Mouse (Mus musculus) adipocyte (in vitro differentiated cells): ENCODE results near the gene Caln1.
A peak's percentile ranks its signal among the peaks of the same experiment; 100 is the strongest.

Experiments
- DNase-seq: peaks from one replicate; pipeline ENCODE4 v3.0.0-alpha.2; 2016; ENCODE audit warnings: low spot score

Caln1 gene

GRCm38 (mm10) chr5:130394386-130394785, 25.1 kb downstream of the Caln1 start:
- peak; percentile 12 for DNase-seq

GRCm38 (mm10) chr5:130395142-130395541, 25.9 kb downstream of the Caln1 start:
- no peak for DNase-seq

DNA sequence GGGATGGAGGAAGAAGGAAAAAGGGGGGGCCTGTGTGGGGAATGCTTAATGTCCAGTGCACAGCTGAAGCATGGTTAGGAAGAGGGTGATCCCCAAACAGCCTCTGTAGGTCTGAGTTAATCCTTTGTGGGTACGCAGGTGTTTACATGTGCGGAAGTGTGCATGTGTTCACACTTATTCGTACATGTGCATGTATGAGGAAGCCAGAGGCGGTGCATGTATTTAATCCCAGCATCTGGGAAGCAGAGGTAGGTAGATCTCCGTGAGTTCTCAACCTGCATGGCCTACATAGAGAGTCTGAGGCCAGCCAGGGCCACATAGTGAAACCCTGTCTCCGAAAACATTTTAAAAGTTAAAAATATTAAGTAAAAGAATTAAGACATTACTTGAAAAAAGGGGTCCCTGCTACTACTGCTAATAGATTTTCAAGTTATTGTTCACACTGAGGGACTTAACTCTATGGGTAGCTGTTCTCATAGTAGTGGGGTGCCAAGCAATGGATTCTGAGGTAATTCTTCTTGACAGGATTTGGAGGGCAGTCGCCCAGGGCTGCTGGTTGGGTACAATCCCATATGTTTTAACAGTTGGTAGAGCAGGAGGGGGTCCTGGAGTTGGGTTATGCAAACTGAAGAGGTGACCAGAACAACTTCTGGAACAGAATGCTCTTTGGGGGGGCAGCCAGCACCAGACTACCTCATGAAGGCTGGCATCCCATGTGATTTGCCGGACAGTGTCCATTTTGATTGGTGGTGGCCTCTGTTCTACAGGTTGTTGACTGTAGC, 31.1 kb downstream of the Caln1 start:
- DNase-seq: no peak

GRCm38 (mm10) chr5:130405201-130405600, 35.9 kb downstream of the Caln1 start:
- peak; percentile 18 for DNase-seq

DNA sequence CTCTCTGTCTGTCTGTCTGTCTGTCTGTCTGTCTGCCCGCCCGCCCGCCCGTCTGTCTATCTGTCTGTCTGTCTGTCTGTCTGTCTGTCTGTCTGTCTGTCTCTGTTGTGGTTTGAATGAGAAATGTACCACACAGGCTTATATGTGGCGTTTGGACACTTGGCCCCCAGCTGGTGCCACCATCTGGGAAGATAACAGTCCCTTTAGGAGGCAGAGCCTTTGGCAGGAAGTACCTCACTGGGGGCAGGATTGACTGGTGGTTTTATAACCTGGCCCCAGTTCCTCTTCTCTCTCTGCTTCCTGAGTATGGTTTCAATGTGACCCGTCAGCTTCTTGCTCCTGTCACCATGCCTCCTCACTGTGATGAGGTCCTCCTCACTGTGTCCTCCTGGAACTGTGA, 40.5 kb downstream of the Caln1 start:
- no peak for DNase-seq

DNA sequence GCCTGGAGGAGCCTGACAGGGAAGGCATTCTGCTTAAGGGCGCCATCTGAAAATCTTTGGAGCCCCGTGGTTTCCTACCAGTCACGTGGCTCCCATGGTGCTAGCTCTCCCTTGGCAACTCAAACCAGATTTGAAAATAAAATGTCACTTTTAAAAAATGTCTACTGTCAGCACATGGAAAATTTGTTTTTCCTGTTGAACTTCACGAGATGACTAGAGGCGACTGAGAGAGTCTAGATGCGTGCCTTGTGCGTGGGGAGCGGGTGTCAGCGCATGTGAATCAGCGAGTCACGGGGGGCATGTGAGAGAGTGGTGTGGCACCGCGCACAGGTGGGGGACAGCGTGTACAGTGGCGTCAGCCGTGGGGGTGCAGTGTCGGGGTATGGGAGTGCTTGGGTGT, 42.3 kb downstream of the Caln1 start:
- no peak for DNase-seq

DNA sequence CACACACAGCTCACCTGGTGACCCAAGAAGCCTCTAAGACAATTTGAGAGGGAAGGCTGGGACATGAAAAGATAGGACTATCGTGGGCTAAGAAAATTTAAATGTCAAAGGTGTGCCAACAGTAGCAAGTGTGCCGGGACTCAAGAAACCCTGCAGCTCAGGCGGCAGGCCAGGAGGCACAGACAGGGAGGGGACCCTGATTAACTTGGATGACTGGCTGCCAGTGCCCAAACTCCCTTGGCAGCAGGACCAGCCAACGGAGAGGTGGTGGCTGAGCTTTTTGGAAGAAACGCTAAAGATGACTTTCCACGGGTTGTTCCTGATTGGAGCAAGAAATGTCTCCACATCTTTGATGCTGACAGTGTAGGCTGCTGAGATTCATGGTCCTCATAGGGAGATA, 78.2 kb downstream of the Caln1 start:
- DNase-seq: no peak

GRCm38 (mm10) chr5:130448491-130448890, 79.2 kb downstream of the Caln1 start:
- DNase-seq: no peak

GRCm38 (mm10) chr5:130448931-130449856, 79.9 kb downstream of the Caln1 start:
- DNase-seq: no peak

- no peak for DNase-seq
Observed at GRCm38 (mm10) chr5:130450031-130450541, 80.8 kb downstream of the Caln1 start.

DNA sequence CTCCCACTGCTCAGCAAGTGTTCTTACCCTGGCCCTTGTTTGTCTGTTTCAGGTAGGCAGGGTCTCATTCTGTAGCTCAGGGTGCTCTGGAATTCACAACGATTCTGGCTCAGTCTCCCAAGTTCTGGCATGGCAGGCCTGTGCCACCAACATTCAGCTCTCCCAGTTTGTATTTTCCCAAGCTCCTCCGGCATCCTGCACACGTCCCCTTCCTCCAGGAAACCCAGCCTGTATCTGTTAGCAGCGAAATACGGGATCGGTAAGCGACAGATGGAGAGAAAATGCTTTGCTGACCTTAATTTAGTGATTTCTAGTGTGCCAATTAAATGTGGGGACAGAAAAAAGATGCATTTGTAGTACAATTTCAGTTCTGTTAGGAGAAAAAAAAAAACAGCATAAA, 88.8 kb downstream of the Caln1 start:
- DNase-seq: no peak

DNA sequence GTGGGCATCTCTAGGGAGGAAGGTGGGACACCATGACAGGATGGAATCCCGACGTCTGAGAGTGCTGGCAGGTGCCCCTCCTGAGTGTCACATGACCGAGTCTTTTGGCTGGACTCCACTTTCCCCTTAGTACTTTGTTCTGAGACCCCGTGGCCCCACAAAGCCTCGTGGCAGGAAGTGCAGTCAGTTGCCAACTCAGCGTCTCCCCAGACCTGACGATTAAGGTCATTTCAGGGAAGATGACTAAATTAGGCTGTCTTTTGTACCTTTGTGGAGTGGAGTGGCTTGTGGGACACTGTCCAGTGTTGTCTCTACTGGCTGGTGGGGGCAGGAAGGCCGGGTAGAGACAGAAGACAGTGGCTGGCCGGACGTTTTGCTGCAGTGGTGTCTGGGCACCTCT, 103.0 kb downstream of the Caln1 start:
- no peak for DNase-seq

- no peak for DNase-seq
Observed at GRCm38 (mm10) chr5:130474876-130475275, 105.6 kb downstream of the Caln1 start.

DNA sequence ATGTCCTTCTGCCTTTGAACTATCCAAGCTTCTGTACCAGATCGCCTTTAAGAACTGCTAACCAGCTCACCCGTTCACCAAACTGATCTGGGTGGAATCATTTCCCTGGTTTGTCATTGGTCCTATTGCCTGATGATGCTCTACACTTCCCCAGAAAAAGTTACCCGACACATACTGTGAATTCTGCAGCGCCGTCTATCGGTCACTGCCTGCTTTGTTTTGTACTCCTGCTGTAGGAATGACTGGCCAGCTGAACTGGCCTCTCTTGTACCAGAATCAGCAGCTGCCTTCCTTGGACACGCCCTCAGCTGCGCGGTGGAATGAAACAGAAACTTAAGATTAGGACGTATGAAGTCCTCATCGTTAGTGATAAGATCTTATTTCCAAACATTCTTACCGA, 107.5 kb downstream of the Caln1 start:
- no peak for DNase-seq

DNA sequence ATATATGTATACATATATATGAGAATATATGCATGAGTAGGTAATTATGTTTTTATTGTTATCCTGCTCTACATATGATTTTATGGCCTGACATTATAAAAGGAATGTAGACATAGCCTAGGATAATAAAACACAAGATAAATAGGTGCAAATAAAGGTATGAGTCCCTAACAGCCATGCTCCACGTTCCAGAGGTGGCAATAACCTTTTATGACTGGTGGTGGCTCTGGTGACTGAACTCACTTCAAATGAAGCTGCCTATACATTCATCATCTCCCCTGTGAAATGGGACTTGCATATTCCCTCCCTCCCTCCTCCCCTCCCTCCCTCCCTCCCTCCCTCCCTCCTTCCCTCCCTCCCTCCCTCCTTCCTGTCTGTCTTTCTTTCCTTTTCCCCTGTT, 111.0 kb downstream of the Caln1 start:
- no peak for DNase-seq

DNA sequence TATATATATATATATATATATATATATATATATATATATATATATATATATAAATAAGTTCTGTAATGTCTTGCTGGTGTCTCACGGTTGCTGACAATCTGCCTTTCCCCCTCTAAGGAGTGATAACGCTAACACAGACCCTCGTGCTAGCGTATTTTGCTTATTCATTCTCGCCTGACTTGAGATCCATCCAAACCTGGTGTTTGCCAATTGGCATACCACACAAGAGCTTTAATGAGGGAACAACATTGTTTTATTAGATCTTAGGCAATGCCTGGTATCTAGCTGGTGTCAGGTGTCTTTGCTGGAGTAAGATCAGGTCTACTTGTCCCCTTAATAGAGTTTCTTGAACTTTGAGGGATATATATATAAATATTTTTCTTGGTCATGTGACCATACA, 122.2 kb downstream of the Caln1 start:
- no peak for DNase-seq

DNA sequence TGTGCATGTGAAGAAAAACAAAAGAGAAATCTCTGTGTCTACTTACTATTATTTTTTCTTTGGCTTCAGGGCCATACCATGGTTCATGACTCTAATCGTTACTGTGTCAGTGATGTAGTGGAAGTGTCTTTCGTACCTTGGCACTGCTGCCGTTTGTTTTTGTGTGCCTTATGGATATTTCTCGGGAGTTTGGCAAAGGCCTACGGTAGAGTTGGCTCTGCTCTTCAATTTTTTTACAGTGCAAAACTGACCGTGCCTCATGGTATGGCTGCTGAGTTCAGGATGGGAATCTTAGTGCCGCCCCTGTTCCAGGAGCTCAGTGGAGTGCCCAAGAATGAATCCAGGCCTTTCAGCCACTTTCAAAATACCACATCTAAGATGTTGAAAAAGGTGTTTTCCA, 123.0 kb downstream of the Caln1 start:
- no peak for DNase-seq

DNA sequence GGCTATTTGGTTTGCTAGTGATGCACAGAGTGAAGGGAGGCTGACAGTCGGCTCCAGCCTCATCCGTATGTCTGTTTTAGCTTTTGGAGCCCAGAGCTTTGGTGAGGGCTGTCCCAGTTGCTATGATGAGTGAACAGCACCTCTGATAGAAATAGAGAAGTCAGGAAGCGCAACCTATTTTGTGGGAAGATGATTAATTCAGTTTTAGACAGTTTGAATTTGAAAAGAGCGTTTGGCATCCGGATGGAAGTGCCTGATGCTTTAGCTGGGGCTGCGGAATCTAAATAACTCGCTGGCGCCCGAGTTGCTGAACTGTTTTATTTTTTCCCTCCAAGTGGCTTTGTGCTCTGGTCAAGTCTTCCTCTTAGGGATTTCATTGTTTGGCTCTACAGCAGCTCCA, 133.3 kb downstream of the Caln1 start:
- no peak for DNase-seq

DNA sequence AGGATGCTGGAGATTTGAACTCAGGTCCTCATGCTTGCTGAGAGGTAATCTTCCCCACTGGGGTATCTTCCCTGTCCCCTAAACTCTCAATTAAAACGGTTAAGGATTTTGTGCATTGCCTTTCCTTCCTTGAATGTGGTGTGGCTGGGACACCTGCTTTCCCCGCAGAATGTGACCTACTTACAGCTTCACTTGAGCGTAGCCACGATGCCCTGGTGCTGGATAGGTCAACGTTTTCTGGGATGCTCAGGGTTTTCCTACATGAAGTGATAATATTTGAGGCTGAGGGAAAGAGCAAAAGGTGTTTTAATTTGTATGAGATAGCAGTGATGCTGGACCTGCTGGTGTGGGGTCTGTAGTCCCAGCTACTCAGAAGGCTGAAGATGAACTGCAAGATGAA, 135.6 kb downstream of the Caln1 start:
- DNase-seq: no peak

GRCm38 (mm10) chr5:130510516-130510915, 141.3 kb downstream of the Caln1 start:
- DNase-seq: no peak

GRCm38 (mm10) chr5:130515395-130515794, 146.1 kb downstream of the Caln1 start:
- DNase-seq: no peak

GRCm38 (mm10) chr5:130520527-130520926, 151.3 kb downstream of the Caln1 start:
- DNase-seq: no peak

DNA sequence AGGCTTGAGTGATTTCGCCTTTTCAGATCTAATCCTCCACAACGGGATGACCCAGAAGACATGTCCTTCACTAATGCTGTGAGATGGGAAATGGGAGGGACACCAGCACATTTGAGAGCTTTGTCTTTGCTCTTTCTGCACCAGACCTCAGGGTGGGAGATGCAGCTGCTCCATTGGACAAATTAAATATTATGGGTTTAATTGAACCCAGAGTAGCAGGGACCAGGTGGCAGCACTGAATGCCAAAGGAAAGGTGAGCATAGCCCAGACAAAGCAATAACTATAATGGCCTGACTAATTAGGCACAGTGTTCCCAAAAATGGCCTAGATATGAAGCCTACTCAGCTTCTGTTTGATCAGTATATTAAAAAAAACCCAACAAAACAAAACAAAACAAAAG, 158.2 kb downstream of the Caln1 start:
- DNase-seq: no peak
